Mouse (Mus musculus): ENCODE results near the gene Map2k5.

- TF ChIP-seq POLR2A (IDR thresholded peaks at IDR 0.05; ENCODE audit: control insufficient read depth, extremely low read depth, insufficient read depth, low read length, poor library complexity) (no peak), CTCF (IDR thresholded peaks at IDR 0.05; ENCODE audit: borderline replicate concordance, control insufficient read depth, extremely low read depth, insufficient read depth, low read length, poor library complexity) (no peak)
Observed at GRCm38 (mm10) chr9:63241961-63242360, 135.7 kb downstream of the Map2k5 start.

Measured in thymus, adult 2 months (tissue).